Mouse (Mus musculus): ENCODE results near the gene Ptk7. TPM values are rescaled to one million over a fixed set of nuclear protein-coding genes. Genes with fewer than 3 reads are reported as not detected.

Ptk7 gene
- total RNA-seq, 2 experiments from 2014 or later = 18.5 to 18.8 TPM

- DNase-seq (ENCODE audit: extremely low spot score in 1 of 2, low spot score in 2 of 2) = no peak
- intact Hi-C loops (cut with DNase I) = no loop called here
Measured at GRCm38 (mm10) chr17:46618394-46618768, 10.9 kb downstream of the Ptk7 start.

- no peak for DNase-seq (ENCODE audit: extremely low spot score in 1 of 2, low spot score in 2 of 2)
- intact Hi-C loops (cut with DNase I) = no loop called here
Measured at GRCm38 (mm10) chr17:46617799-46618198, 11.5 kb downstream of the Ptk7 start.

- intact Hi-C loops (cut with DNase I) = no loop called here
- no peak for DNase-seq (ENCODE audit: extremely low spot score in 1 of 2, low spot score in 2 of 2)
Measured at GRCm38 (mm10) chr17:46613229-46613628, 16.1 kb downstream of the Ptk7 start.

GRCm38 (mm10) chr17:46612820-46613219, 16.5 kb downstream of the Ptk7 start:
- DNase-seq (ENCODE audit: extremely low spot score in 1 of 2, low spot score in 2 of 2) = no peak
- intact Hi-C loops (cut with DNase I) = no loop called here

GRCm38 (mm10) chr17:46612189-46612588, 17.1 kb downstream of the Ptk7 start:
- intact Hi-C loops (cut with DNase I) = no loop called here
- no peak for DNase-seq (ENCODE audit: extremely low spot score in 1 of 2, low spot score in 2 of 2)

- intact Hi-C loops (cut with DNase I) = no loop called here
- no peak for DNase-seq (ENCODE audit: extremely low spot score in 1 of 2, low spot score in 2 of 2)
Measured at GRCm38 (mm10) chr17:46611316-46611715, 18.0 kb downstream of the Ptk7 start.

GRCm38 (mm10) chr17:46609721-46610514, 19.4 kb downstream of the Ptk7 start:
- intact Hi-C loops (cut with DNase I) = no loop called here

GRCm38 (mm10) chr17:46605987-46606386, 23.3 kb downstream of the Ptk7 start:
- intact Hi-C loops (cut with DNase I) = no loop called here
- no peak for DNase-seq (ENCODE audit: extremely low spot score in 1 of 2, low spot score in 2 of 2)

More at GRCm38 (mm10) chr17:46609721-46610514, 19.4 kb downstream of the Ptk7 start:
- peak in 1 of 2 experiments; percentile 53 for DNase-seq (ENCODE audit: extremely low spot score in 1 of 2, low spot score in 2 of 2)

GRCm38 (mm10) chr17:46605126-46605525, 24.2 kb downstream of the Ptk7 start:
- DNase-seq (ENCODE audit: extremely low spot score in 1 of 2, low spot score in 2 of 2) = no peak
- intact Hi-C loops (cut with DNase I) = no loop called here

- intact Hi-C loops (cut with DNase I) = no loop called here
- no peak for DNase-seq (ENCODE audit: extremely low spot score in 1 of 2, low spot score in 2 of 2)
Measured at GRCm38 (mm10) chr17:46603229-46603628, 26.1 kb downstream of the Ptk7 start.

- no peak for DNase-seq (ENCODE audit: extremely low spot score in 1 of 2, low spot score in 2 of 2)
- intact Hi-C loops (cut with DNase I) = no loop called here
Measured at GRCm38 (mm10) chr17:46602212-46602611, 27.1 kb downstream of the Ptk7 start.

- intact Hi-C loops (cut with DNase I) = no loop called here
- DNase-seq (ENCODE audit: extremely low spot score in 1 of 2, low spot score in 2 of 2) = no peak
Measured at GRCm38 (mm10) chr17:46600569-46600968, 28.7 kb downstream of the Ptk7 start.

- intact Hi-C loops (cut with DNase I) = no loop called here
- no peak for DNase-seq (ENCODE audit: extremely low spot score in 1 of 2, low spot score in 2 of 2)
Measured at GRCm38 (mm10) chr17:46598963-46599362, 30.3 kb downstream of the Ptk7 start.

- DNase-seq (ENCODE audit: extremely low spot score in 1 of 2, low spot score in 2 of 2) = no peak
- intact Hi-C loops (cut with DNase I) = no loop called here
Measured at GRCm38 (mm10) chr17:46597956-46598355, 31.3 kb downstream of the Ptk7 start.

GRCm38 (mm10) chr17:46595336-46595735, 34.0 kb downstream of the Ptk7 start:
- DNase-seq (ENCODE audit: extremely low spot score in 1 of 2, low spot score in 2 of 2) = no peak
- intact Hi-C loops (cut with DNase I) = no loop called here

- DNase-seq (ENCODE audit: extremely low spot score in 1 of 2, low spot score in 2 of 2) = no peak
- intact Hi-C loops (cut with DNase I) = no loop called here
Measured at GRCm38 (mm10) chr17:46594606-46595005, 34.7 kb downstream of the Ptk7 start.

GRCm38 (mm10) chr17:46593124-46593523, 36.2 kb downstream of the Ptk7 start:
- intact Hi-C loops (cut with DNase I) = no loop called here

GRCm38 (mm10) chr17:46591406-46591805, 37.9 kb downstream of the Ptk7 start:
- DNase-seq (ENCODE audit: extremely low spot score in 1 of 2, low spot score in 2 of 2) = peak in 1 of 2 experiments; percentile 70
- intact Hi-C loops (cut with DNase I) = no loop called here

More at GRCm38 (mm10) chr17:46593124-46593523, 36.2 kb downstream of the Ptk7 start:
- no peak for DNase-seq (ENCODE audit: extremely low spot score in 1 of 2, low spot score in 2 of 2)

GRCm38 (mm10) chr17:46590439-46590838, 38.9 kb downstream of the Ptk7 start:
- intact Hi-C loops (cut with DNase I) = no loop called here
- DNase-seq (ENCODE audit: extremely low spot score in 1 of 2, low spot score in 2 of 2) = no peak

GRCm38 (mm10) chr17:46589635-46590314, 39.5 kb downstream of the Ptk7 start:
- intact Hi-C loops (cut with DNase I) = no loop called here
- DNase-seq (ENCODE audit: extremely low spot score in 1 of 2, low spot score in 2 of 2) = no peak
